Mouse (Mus musculus) CH12.LX (cell line): ENCODE measurements around the gene Atp2c2. TPM values are rescaled to one million over a fixed set of nuclear protein-coding genes. Genes with fewer than 3 reads are reported as not detected.

Experiments
- DNase-seq: peaks from one replicate; pipeline ENCODE4 v3.0.0-alpha.2; 2013; ENCODE audit errors: extremely low read depth
- H3K27ac ChIP-seq: 2 replicates; pipeline ENCODE4 v1.5.1; 2012; ENCODE audit warnings: low read depth, mild to moderate bottlenecking, control low read depth, moderate library complexity; ENCODE audit not compliant: insufficient read depth
- H3K27me3 ChIP-seq: replicated peaks from 2 replicates; pipeline ENCODE3; 2012; ENCODE audit warnings: inconsistent platforms
- H3K36me3 ChIP-seq, 2 experiments: replicated peaks in 1 of 2; 2 replicates each; pipeline versions ENCODE3 to v1.6.1; 2012; ENCODE audit warnings: inconsistent platforms in 1 of 2, low read length in 1 of 2, mild to moderate bottlenecking in 1 of 2, mixed read lengths in 1 of 2, moderate library complexity in 1 of 2; ENCODE audit not compliant: control insufficient read depth in 1 of 2, insufficient read depth in 1 of 2
- H3K4me1 ChIP-seq, 2 experiments: 2 replicates each; pipeline ENCODE4 v1.6.1; 2012; ENCODE audit warnings: inconsistent platforms in 1 of 2, moderate library complexity in 1 of 2; ENCODE audit not compliant: insufficient read depth in 2 of 2, control insufficient read depth in 1 of 2
- H3K4me2 ChIP-seq: 2 replicates; pipeline ENCODE4 v1.6.1; 2012; ENCODE audit warnings: low read depth, mild to moderate bottlenecking, control low read depth; ENCODE audit not compliant: poor library complexity, insufficient read depth, severe bottlenecking
- H3K4me3 ChIP-seq, 3 experiments: fragments of 150-350 bp in 1 of 3; sonication (generic) in 1 of 3; replicated peaks in 1 of 3; 2 replicates each; pipeline versions ENCODE3 to v1.5.1; 2011 to 2012; ENCODE audit warnings: low read depth in 2 of 3, low read length in 2 of 3, mild to moderate bottlenecking in 2 of 3, moderate library complexity in 2 of 3, control low read depth in 1 of 3, improper control_type of control experiment in 1 of 3, inconsistent platforms in 1 of 3, mixed read lengths in 1 of 3; ENCODE audit not compliant: poor library complexity in 1 of 3
- H3K79me2 ChIP-seq: replicated peaks from 2 replicates; pipeline ENCODE4 v1.6.1; 2012; ENCODE audit warnings: mild to moderate bottlenecking, moderate library complexity; ENCODE audit not compliant: control insufficient read depth, poor library complexity, insufficient read depth, severe bottlenecking; ENCODE audit errors: extremely low read depth
- H3K9ac ChIP-seq: 2 replicates; pipeline ENCODE4 v1.6.1; 2012; ENCODE audit warnings: low read depth, mild to moderate bottlenecking, control low read depth, moderate library complexity; ENCODE audit not compliant: insufficient read depth
- H3K9me3 ChIP-seq: replicated peaks from 2 replicates; pipeline ENCODE3; 2012; ENCODE audit warnings: low read length, inconsistent platforms, mixed read lengths
- BHLHE40 ChIP-seq: IDR thresholded peaks from 2 replicates; pipeline ENCODE4 v1.6.1; 2011; ENCODE audit warnings: mild to moderate bottlenecking, low read depth, low read length, improper control_type of control experiment
- CHD2 ChIP-seq: IDR thresholded peaks from 2 replicates; pipeline ENCODE4 v1.6.1; 2011; ENCODE audit warnings: low read length, improper control_type of control experiment
- E2F4 ChIP-seq: IDR thresholded peaks from 2 replicates; pipeline ENCODE4 v1.6.1; 2011; ENCODE audit warnings: low read depth, low read length, improper control_type of control experiment; ENCODE audit not compliant: insufficient replicate concordance
- ELF1 ChIP-seq: IDR thresholded peaks from 2 replicates; pipeline ENCODE4 v1.6.1; 2014; ENCODE audit warnings: low read depth, mild to moderate bottlenecking, inconsistent platforms, low read length, improper control_type of control experiment
- ETS1 ChIP-seq: conservative IDR thresholded peaks from 2 replicates; pipeline ENCODE4 v1.6.1; 2012; ENCODE audit warnings: low read depth, mild to moderate bottlenecking, inconsistent platforms, low read length, improper control_type of control experiment, moderate library complexity
- GABPA ChIP-seq: IDR thresholded peaks from 2 replicates; pipeline ENCODE4 v1.6.1; 2012; ENCODE audit warnings: low read depth, low read length, improper control_type of control experiment, inconsistent platforms; ENCODE audit not compliant: insufficient replicate concordance
- IRF4 ChIP-seq: IDR thresholded peaks from 2 replicates; pipeline ENCODE4 v1.6.1; 2014; ENCODE audit warnings: low read depth, mild to moderate bottlenecking, inconsistent platforms, low read length, improper control_type of control experiment
- MAFK ChIP-seq: IDR thresholded peaks from 2 replicates; pipeline ENCODE4 v1.6.1; 2011; ENCODE audit warnings: low read length, improper control_type of control experiment; ENCODE audit not compliant: insufficient replicate concordance
- MAX ChIP-seq: IDR thresholded peaks from 2 replicates; pipeline ENCODE4 v1.6.1; 2011; ENCODE audit warnings: low read length, improper control_type of control experiment
- MXI1 ChIP-seq: IDR thresholded peaks from 2 replicates; pipeline ENCODE4 v1.6.1; 2011; ENCODE audit warnings: mild to moderate bottlenecking, low read depth, low read length, improper control_type of control experiment
- MYC ChIP-seq: IDR thresholded peaks from 2 replicates; pipeline ENCODE4 v1.6.1; 2011; ENCODE audit warnings: low read depth, mild to moderate bottlenecking, improper control_type of control experiment, low read length
- NELFE ChIP-seq: IDR thresholded peaks from 2 replicates; pipeline ENCODE4 v1.6.1; 2011; ENCODE audit warnings: low read depth, low read length, improper control_type of control experiment
- NRF1 ChIP-seq: IDR thresholded peaks from 2 replicates; pipeline ENCODE4 v1.6.1; 2014; ENCODE audit warnings: low read depth, mild to moderate bottlenecking, inconsistent platforms, low read length, improper control_type of control experiment, moderate library complexity
- PAX5 ChIP-seq: IDR thresholded peaks from 2 replicates; pipeline ENCODE4 v1.6.1; 2012; ENCODE audit warnings: low read length, inconsistent platforms, mixed read lengths
- POLR2AphosphoS2 ChIP-seq: IDR thresholded peaks from 2 replicates; pipeline ENCODE4 v1.6.1; 2011; ENCODE audit warnings: low read depth, low read length, improper control_type of control experiment
- RCOR1 ChIP-seq: conservative IDR thresholded peaks from 2 replicates; pipeline ENCODE4 v1.6.1; 2012; ENCODE audit warnings: low read depth, mild to moderate bottlenecking, inconsistent platforms, low read length, improper control_type of control experiment
- TCF12 ChIP-seq: IDR thresholded peaks from 2 replicates; pipeline ENCODE4 v1.6.1; 2014; ENCODE audit warnings: low read depth, mild to moderate bottlenecking, inconsistent platforms, low read length, improper control_type of control experiment
- USF1 ChIP-seq: IDR thresholded peaks from 2 replicates; pipeline ENCODE4 v1.6.1; 2014; ENCODE audit warnings: low read depth, mild to moderate bottlenecking, inconsistent platforms, low read length, improper control_type of control experiment
- ZKSCAN1 ChIP-seq: IDR thresholded peaks from 2 replicates; pipeline ENCODE4 v1.6.1; 2012; ENCODE audit warnings: low read depth, inconsistent platforms, low read length, improper control_type of control experiment, borderline replicate concordance
- ZNF384 ChIP-seq: IDR thresholded peaks from 2 replicates; pipeline ENCODE4 v1.6.1; 2012; ENCODE audit warnings: low read depth, low read length, improper control_type of control experiment, inconsistent platforms
- dilution Hi-C: fragments of 300-500 bp; cut with MboI; formaldehyde crosslinking; loops from 2 replicates; pipeline ENCODE4 v1.14.3; 2020; ENCODE audit warnings: low sequenced_read_pairs; ENCODE audit not compliant: extremely low pct_unique_long_range_greater_than_20kb, extremely low pct_ligation_motif_present
- in situ Hi-C: fragments of 300-500 bp; cut with MboI; formaldehyde crosslinking; loops from 3 replicates; pipeline ENCODE4 v1.14.3; 2019; ENCODE audit warnings: low sequenced_read_pairs, low pct_ligation_motif_present, low pct_unique_long_range_greater_than_20kb, mixed read lengths
- polyA plus RNA-seq: library from polyadenylated mRNA; unstranded; fragments of >175 nt; gene quantifications from 2 replicates; pipeline ENCODE4 v1.2.1, GENCODE M21; 2012; ENCODE audit warnings: low read depth; ENCODE audit not compliant: insufficient read length
- total RNA-seq, 2 experiments: library from RNA; depleted of rRNA; stranded (reverse); fragments of 300-350 nt in 1 of 2; fragments of >200 nt in 1 of 2; gene quantifications; 2 replicates each; pipeline ENCODE4 v1.2.3; 2012 to 2014

Atp2c2 gene
- total and polyA plus RNA-seq, 3 experiments = not detected

GRCm38 (mm10) chr8:119694696-119695095, 5.1 kb upstream of the Atp2c2 start:
- Histone ChIP-seq H3K36me3 (no peaks in the 10 kb centered on the region), H3K79me2 (no peaks in the 10 kb centered on the region), H3K27me3 (peaks cover 80% of the 10 kb centered on the region), H3K4me3 (no peak overlapping the region), H3K4me2 (no peak overlapping the region), H3K9me3 (no peaks in the 10 kb centered on the region), H3K27ac (no peak overlapping the region), H3K9ac (no peak overlapping the region), H3K4me1 (no peaks in the 10 kb centered on the region; a peak in 2 of 4 replicates)
- TF ChIP-seq ZNF384 = no peak
- no peak for TF ChIP-seq POLR2AphosphoS2
- TF ChIP-seq TCF12 = no peak
- no peak for TF ChIP-seq USF1
- no peak for TF ChIP-seq MAX
- no peak for TF ChIP-seq E2F4
- TF ChIP-seq ELF1 = no peak
- no peak for TF ChIP-seq NRF1
- no peak for TF ChIP-seq IRF4
- TF ChIP-seq GABPA = no peak
- no peak for TF ChIP-seq BHLHE40
- DNase-seq = no peak
- in situ Hi-C loops (no loop called here), dilution Hi-C loops (no loop called here)

- Histone ChIP-seq H3K79me2 (no peaks in the 10 kb centered on the region), H3K4me3 (no peak overlapping the region), H3K9me3 (no peaks in the 10 kb centered on the region), H3K4me2 (no peak overlapping the region), H3K27me3 (peaks cover 88% of the 10 kb centered on the region), H3K36me3 (no peaks in the 10 kb centered on the region), H3K4me1 (no peaks in the 10 kb centered on the region; a peak in 1 of 4 replicates), H3K27ac (no peak overlapping the region), H3K9ac (no peak overlapping the region)
- DNase-seq = no peak
- in situ Hi-C loops = no loop called here
- TF ChIP-seq PAX5 = no peak
- TF ChIP-seq ZKSCAN1 = no peak
- no peak for TF ChIP-seq ZNF384
- no peak for TF ChIP-seq IRF4
- TF ChIP-seq ETS1 = no peak
- TF ChIP-seq CHD2 = no peak
- TF ChIP-seq NRF1 = no peak
- no peak for TF ChIP-seq MXI1
- no peak for TF ChIP-seq MAFK
- no peak for TF ChIP-seq GABPA
- TF ChIP-seq MYC = no peak
- TF ChIP-seq NELFE = no peak
- TF ChIP-seq RCOR1 = no peak
- TF ChIP-seq E2F4 = no peak
- TF ChIP-seq BHLHE40 = no peak
- dilution Hi-C loops = no loop called here
Observed at GRCm38 (mm10) chr8:119697163-119697562, 2.6 kb upstream of the Atp2c2 start.
